Mouse (Mus musculus): ENCODE data around the gene Ifrd1. TPM values are rescaled to one million over a fixed set of nuclear protein-coding genes. Genes with fewer than 3 reads are reported as not detected.
"Not testable (repeated sequence)": the region's sequence is repeated elsewhere in the genome, so short reads cannot be mapped to it uniquely, and the experiment has no call there.

Ifrd1 gene
- total RNA-seq, 1 experiment from 2014 or later = 133 TPM

GRCm38 (mm10) chr12:40199302-40199701 is 49.0 kb downstream of the Ifrd1 start, which contains the start of gene Lsmem1:
TSS of gene Lsmem1 (minus strand) at chr12:40199490.
- DNase-seq = no peak

DNA sequence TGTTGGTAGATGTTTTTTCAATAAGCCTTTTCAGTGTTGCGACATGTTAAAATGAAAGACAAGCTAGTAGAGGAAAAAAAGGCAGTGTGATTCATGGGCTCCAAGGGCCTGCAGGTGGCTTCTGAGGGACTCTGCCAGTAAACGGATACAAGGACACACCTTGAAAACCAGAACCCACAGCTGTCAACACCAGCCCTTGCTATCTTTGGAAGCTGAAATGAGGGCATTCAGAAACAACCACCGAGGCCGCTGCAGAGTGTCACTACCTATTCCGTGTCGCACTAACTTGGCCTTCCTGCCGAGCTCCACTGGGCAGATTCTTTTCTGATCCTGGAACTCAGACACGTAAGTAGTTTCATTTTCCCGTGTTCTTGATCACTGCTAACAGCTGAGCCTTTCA is 49.9 kb downstream of the Ifrd1 start:
- DNase-seq = no peak

DNA sequence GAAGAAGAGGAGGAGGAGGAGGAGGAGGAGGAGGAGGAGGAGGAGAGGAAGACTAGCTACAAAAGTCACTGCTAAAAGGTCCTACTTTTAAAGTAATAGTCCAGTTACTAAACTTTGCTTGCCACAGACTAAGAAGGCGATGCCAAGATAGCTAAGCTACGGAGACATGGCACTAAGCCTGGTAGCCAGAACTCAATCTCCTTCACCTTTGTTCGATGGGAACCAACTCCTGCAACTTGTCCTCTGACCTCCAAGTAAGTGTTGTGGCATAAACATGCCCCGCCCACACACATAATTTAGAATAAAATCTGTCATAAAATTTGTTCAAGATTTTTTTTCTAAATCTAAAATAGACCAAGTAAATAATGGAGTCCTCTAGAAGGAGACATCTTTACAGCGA is 50.3 kb downstream of the Ifrd1 start:
- DNase-seq = no peak

DNA sequence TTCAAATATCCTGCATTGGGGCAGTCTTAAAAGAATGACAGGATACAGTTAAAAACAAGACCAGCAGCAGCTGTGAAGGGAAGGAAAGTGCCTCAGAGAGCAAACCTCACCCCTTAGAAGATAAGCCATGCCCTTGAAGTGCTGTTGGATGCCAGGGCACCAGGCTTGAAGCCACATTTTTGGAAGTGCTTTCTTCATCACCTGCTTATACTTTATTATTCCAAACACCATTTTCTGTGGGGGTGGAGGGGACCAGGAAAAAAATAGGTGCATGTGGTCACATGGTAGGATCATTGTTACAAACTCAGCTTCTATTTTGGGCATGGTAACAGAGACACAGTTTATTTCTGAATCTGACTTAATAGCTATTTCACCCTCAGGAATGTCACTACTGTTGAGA is 50.8 kb downstream of the Ifrd1 start:
- DNase-seq = no peak

DNA sequence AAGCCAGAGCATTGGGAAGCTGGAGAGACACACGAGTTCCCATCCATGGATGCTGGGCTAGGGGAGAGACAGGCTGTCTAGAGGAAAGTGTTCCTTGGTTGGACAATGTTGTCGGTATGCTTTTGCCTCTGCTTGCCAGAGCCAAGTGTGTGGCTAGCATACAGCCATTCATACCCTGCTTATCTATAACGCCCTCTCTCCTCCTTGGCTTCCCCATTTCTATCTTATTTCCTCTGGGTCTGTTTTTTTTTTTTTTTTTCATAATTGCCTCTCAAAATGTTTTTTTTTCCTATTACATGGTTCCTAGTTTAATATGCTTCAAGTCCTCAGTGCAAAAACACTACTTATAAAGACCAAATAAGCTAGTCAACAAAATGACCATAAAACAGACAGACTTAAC is 62.8 kb downstream of the Ifrd1 start:
- no peak for DNase-seq

GRCm38 (mm10) chr12:40177089-40177488 is 71.2 kb downstream of the Ifrd1 start:
- peak; percentile 57 for DNase-seq

DNA sequence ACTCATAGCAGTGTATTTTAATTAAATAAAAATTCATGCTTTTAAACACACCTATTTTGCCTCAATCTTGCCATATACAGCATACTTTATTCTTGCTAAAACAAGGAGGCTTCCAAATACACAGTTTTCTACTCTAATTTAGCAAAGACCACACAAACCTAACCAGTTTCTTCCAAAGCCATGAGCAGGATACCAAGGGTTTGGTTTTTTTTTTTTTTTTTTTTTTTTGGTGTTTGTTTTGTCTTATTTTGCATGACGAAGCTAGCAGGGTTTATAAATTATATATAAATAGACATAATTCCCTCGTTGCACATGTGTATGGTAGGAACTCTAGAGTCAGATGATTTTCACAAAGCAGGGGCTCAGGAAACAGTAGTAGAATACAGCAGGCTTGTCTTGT is 72.1 kb downstream of the Ifrd1 start:
- DNase-seq = no peak

DNA sequence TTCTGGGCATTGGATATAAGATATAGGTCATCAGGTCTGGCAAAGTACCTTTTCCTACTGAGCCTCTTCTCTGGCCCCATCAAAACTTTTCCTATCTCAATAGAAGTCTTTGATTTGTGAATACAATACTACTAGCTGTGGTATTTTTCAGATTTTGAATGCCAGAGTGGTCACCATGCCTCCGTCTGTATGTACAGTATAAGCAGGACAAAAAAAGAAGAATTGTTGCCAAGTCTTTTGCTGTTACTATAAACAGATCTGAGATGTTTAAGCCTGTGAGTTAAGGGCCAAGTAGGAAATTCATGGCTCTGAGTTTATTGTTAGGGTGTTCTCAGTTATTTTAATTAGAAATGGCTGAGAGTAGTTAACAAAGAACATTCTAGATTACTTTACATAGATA is 73.1 kb downstream of the Ifrd1 start:
- not testable (repeated sequence) for DNase-seq

GRCm38 (mm10) chr12:40171637-40172036 is 76.7 kb downstream of the Ifrd1 start:
- no peak for DNase-seq

DNA sequence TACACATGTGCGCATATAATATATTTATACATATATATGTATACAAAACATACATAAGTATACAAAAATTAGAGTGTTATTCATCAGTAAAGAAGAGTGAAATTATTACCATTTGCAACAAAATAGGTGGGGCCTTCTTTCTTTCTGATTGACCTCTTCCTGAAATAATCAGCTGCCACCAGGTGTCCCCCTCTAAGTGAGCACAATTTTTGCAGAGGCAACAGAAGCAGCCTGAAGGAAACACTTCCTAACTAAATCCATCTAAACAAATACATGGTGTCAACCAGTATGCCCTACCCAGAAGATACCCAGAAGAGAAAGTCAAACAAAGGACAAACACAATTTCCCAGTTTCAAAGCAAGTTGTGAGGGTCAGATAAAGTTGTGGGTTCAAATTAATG is 78.6 kb downstream of the Ifrd1 start:
- no peak for DNase-seq

DNA sequence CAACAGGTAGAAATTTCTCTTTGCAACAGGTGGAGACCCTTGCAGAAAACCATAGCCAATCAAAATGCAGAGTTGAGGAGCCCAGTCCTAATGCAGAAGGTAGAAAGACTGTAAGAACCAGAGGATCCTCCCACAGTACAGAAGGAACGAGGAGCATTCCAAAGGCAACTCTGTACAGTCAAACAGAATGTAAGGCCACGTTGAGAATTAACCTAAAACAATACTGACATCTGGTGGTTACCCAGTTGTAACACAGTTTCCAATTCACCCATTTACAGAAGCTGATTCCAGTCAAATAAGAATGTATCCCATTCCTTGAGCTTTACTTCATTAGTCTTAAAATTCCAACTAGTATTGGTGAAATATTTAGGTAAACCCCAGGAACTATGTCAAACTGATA is 83.7 kb downstream of the Ifrd1 start:
- no peak for DNase-seq

DNA sequence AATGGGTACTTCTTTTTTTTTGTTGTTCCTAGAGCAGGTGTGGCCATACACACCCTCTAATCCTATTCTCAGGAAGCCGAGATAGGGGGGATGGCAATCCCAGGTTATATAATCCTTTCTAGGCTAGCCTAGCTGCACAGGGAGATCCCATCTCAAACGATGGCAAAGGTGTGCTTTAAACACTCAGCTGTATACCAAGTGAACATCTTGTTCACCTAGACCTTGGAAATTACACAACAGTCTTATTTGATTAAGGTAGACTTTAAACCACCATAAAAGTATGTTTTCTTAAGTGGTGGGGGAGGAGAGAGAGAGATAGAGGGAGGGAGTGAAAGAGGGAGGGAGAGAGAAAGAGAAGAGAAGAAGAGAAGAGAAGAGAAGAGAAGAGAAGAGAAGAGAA is 87.5 kb downstream of the Ifrd1 start:
- no peak for DNase-seq

GRCm38 (mm10) chr12:40154188-40154587 is 94.1 kb downstream of the Ifrd1 start:
- no peak for DNase-seq

GRCm38 (mm10) chr12:40152353-40153069 is 95.8 kb downstream of the Ifrd1 start:
- no peak for DNase-seq

Small RNA genes within 50 kb of the gene (microRNA-seq; reads per million reads assigned to microRNA genes)
- gene Mir1938 = 0.34 to 1.1 reads per million in 2 experiments

Other genes starting within 250 kb of the Ifrd1 start
- gene Arl4a, start 210.5 kb downstream of the Ifrd1 start, total RNA-seq (2021) = 51.2 and 59.3 TPM in 2 replicates
- 1.2 and 1.6 TPM in 2 replicates for gene Scin, start 114.3 kb downstream of the Ifrd1 start, total RNA-seq (2021)
- gene Lsmem1, start 49.0 kb downstream of the Ifrd1 start, total RNA-seq (2021) = 0.43 TPM in 1 of 2 replicates, not detected in the other
- gene Zfp277, start 197.4 kb upstream of the Ifrd1 start, total RNA-seq (2021) = 15.1 and 23.8 TPM in 2 replicates
- 19.7 and 20.7 TPM in 2 replicates for gene Dock4, start 197.4 kb upstream of the Ifrd1 start, total RNA-seq (2021)

Data from adrenal gland, postnatal 25 days (tissue).